Mouse (Mus musculus): Measurements from ENCODE around the gene Nsf.

The Nsf gene

GRCm38 (mm10) chr11:103772505-103773386 lies 181.1 kb downstream of the Nsf start:
- DNase-seq (ENCODE audit: low spot score), result peak; percentile 47

Data from embryo, embryonic 10 days (tissue).